Mouse (Mus musculus) embryo, embryonic 11 days (tissue): Measurements from ENCODE around the gene Ing4.
A peak's percentile ranks its signal among the peaks of the same experiment; 100 is the strongest.

Source experiments
- DNase-seq: peaks from one replicate; pipeline ENCODE4 v3.0.0-alpha.2; 2015

The Ing4 gene

DNA sequence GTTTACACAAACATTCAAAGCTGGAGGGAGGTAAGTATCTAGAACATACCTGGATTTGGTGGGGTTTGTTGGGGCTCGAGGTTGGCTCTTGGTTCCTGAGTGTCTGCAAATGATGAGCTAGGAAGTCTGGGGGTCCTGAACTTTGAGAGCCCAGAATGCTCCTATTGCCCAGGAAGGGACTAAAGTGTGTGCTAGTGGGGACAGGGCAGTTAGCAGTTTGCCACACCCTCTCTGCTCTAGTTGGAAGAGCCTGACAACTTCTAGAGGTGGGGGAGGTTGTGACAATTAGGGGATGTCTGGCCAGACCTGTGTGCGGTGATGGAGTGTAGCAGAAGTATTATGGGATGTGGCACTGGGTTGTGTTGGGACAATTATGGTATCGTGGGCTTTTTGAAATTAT is 55.3 kb downstream of the Ing4 start:
- peak; percentile 30 for DNase-seq

GRCm38 (mm10) chr6:125095391-125096278 is 56.1 kb downstream of the Ing4 start, which contains the start of gene Chd4:
Chd4 (plus strand) TSS chr6:125095981.
- peak; percentile 93 for DNase-seq

DNA sequence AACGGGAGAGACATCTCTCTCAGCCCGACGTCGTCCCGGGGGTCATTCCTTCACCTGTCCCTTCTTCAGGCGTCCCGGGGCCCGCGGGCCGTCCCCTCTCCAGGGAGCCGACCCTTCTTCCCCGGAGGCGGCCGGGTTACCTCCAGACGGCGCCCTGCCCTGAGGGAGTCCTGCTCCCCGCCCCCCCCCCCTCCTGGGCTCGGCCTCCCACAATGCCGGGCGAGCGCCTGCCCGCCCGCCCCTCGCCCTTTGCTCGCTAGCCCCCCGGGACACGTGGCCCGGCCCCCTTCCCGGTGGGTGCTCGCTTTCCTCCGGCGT is 56.7 kb downstream of the Ing4 start:
- DNase-seq: no peak

GRCm38 (mm10) chr6:125096597-125097345 is 57.2 kb downstream of the Ing4 start:
- DNase-seq: peak; percentile 81

DNA sequence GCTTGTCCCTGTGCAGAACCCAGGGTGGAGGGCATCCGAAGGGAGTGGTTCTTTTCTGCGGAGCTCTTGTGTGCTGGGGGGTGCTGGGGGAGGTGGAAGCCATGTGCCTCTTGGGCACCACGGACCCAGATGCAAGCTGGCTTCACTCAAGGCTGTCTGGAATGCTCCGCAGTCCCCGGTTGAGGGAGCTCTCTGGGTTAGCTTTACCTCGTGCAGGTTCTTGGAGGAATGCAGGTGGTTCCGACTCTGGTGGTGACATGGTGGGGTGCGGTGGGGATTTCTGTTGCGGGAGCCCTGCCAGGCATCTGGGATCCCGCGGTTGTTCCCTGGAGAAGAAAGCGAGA is 57.8 kb downstream of the Ing4 start:
- no peak for DNase-seq

- DNase-seq: no peak
Observed at GRCm38 (mm10) chr6:125097951-125098350, 58.4 kb downstream of the Ing4 start.

DNA sequence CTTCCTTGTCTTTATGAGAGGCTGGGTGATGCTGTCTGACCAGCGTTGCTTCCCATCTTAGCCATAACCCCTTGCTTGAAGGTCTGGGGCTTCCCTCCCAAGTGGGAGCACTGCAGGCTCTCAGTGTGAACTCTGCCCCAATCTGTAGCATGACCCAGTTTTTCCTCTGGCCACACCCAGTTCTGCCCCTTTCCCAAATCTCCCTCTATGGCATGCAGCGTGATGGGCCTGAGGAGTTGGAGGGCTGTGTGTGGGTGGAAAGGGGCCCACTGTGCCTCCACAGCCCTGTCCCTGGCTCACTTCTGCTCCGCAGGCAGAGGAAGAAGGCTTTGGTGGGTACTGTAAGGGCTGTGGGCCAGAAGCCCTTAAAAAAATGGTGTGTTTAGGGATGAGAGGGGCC is 59.0 kb downstream of the Ing4 start:
- DNase-seq: no peak
